Mouse (Mus musculus): ENCODE measurements at regions not wholly inside any gene's neighbourhood (a gene's known extent, or its start where the extent isn't known, plus 50 kb on each side); places are given as distances from the start of the nearest gene placed in this dataset.
A peak's percentile ranks its signal among the peaks of the same experiment; 100 is the strongest.

GRCm38 (mm10) chr4:55663856-55664255 is 131.6 kb upstream of the Klf4 start:
- H3K27ac ChIP-seq (ENCODE audit: low read depth, low read length) = no peak overlapping the region
- no peak overlapping the region for H3K4me3 ChIP-seq (ENCODE audit: low read depth, low read length)
- DNase-seq (ENCODE audit: low spot score) (no peak), ATAC-seq (ENCODE audit: low FRiP score) (no peak)
- no peaks in the 10 kb centered on the region for H3K9me3 ChIP-seq (ENCODE audit: control insufficient read depth, low read length)
- no peaks in the 10 kb centered on the region for H3K4me1 ChIP-seq (replicated peaks; ENCODE audit: control insufficient read depth, insufficient read depth, low read length)
- no peak overlapping the region for H3K4me2 ChIP-seq (replicated peaks; ENCODE audit: low read depth, low read length)
- H3K36me3 ChIP-seq (ENCODE audit: control insufficient read depth, insufficient read depth, low read length) = no peaks in the 10 kb centered on the region
- H3K9ac ChIP-seq (ENCODE audit: low read depth, low read length) = no peak overlapping the region
- WGBS = 29% methylated on average over 5 of the region's 5 CpGs
- H3K27me3 ChIP-seq (ENCODE audit: control insufficient read depth, insufficient read depth, low read length) = no peaks in the 10 kb centered on the region

- 73% methylated on average over 5 of the region's 5 CpGs for WGBS
- Histone ChIP-seq H3K4me3 (ENCODE audit: low read depth, low read length) (no peak overlapping the region), H3K27ac (ENCODE audit: low read depth, low read length) (no peak overlapping the region), H3K27me3 (ENCODE audit: control insufficient read depth, insufficient read depth, low read length) (no peaks in the 10 kb centered on the region), H3K36me3 (ENCODE audit: control insufficient read depth, insufficient read depth, low read length) (no peaks in the 10 kb centered on the region), H3K9me3 (ENCODE audit: control insufficient read depth, low read length) (no peaks in the 10 kb centered on the region), H3K9ac (ENCODE audit: low read depth, low read length) (no peak overlapping the region), H3K4me1 (replicated peaks; ENCODE audit: control insufficient read depth, insufficient read depth, low read length) (no peaks in the 10 kb centered on the region), H3K4me2 (replicated peaks; ENCODE audit: low read depth, low read length) (no peak overlapping the region)
- ATAC-seq (ENCODE audit: low FRiP score) (no peak), DNase-seq (ENCODE audit: low spot score) (no peak)
These were observed 129.8 kb upstream of the Klf4 start for GRCm38 (mm10) chr4:55662041-55662440.

- WGBS = 92% methylated on average over 6 of the region's 6 CpGs
- H3K27ac ChIP-seq (ENCODE audit: low read depth, low read length) = no peak overlapping the region
- no peak overlapping the region for H3K9ac ChIP-seq (ENCODE audit: low read depth, low read length)
- no peaks in the 10 kb centered on the region for H3K27me3 ChIP-seq (ENCODE audit: control insufficient read depth, insufficient read depth, low read length)
- no peaks in the 10 kb centered on the region for H3K36me3 ChIP-seq (ENCODE audit: control insufficient read depth, insufficient read depth, low read length)
- no peaks in the 10 kb centered on the region for H3K9me3 ChIP-seq (ENCODE audit: control insufficient read depth, low read length)
- ATAC-seq (ENCODE audit: low FRiP score) (no peak), DNase-seq (ENCODE audit: low spot score) (no peak)
- H3K4me1 ChIP-seq (replicated peaks; ENCODE audit: control insufficient read depth, insufficient read depth, low read length) = no peaks in the 10 kb centered on the region
- no peak overlapping the region for H3K4me2 ChIP-seq (replicated peaks; ENCODE audit: low read depth, low read length)
- H3K4me3 ChIP-seq (ENCODE audit: low read depth, low read length) = no peak overlapping the region
These were observed 126.6 kb upstream of the Klf4 start for GRCm38 (mm10) chr4:55658904-55659303.

GRCm38 (mm10) chr4:55655329-55655728 is 123.1 kb upstream of the Klf4 start:
- Histone ChIP-seq H3K4me1 (replicated peaks; ENCODE audit: control insufficient read depth, insufficient read depth, low read length) (no peaks in the 10 kb centered on the region; the same call in none of the 2 replicates), H3K4me2 (replicated peaks; ENCODE audit: low read depth, low read length) (no peak overlapping the region), H3K4me3 (ENCODE audit: low read depth, low read length) (no peak overlapping the region), H3K36me3 (ENCODE audit: control insufficient read depth, insufficient read depth, low read length) (no peaks in the 10 kb centered on the region), H3K27me3 (ENCODE audit: control insufficient read depth, insufficient read depth, low read length) (peaks cover 4% of the 10 kb centered on the region; the same call in 1 of the 2 replicates), H3K9ac (ENCODE audit: low read depth, low read length) (no peak overlapping the region), H3K27ac (ENCODE audit: low read depth, low read length) (no peak overlapping the region), H3K9me3 (ENCODE audit: control insufficient read depth, low read length) (no peaks in the 10 kb centered on the region)
- ATAC-seq (ENCODE audit: low FRiP score) (no peak), DNase-seq (ENCODE audit: low spot score) (no peak)
- WGBS = 81% methylated on average over 2 of the region's 2 CpGs

GRCm38 (mm10) chr4:55652628-55653027 is 120.4 kb upstream of the Klf4 start:
- H3K27me3 ChIP-seq (ENCODE audit: control insufficient read depth, insufficient read depth, low read length) = peaks cover 6% of the 10 kb centered on the region; the same call in 1 of the 2 replicates

GRCm38 (mm10) chr4:55651811-55652410 is 119.6 kb upstream of the Klf4 start:
- DNase-seq (ENCODE audit: low spot score) = peak; percentile 44
- peaks cover 6% of the 10 kb centered on the region; the same call in 1 of the 2 replicates for H3K27me3 ChIP-seq (ENCODE audit: control insufficient read depth, insufficient read depth, low read length)
- peak overlapping the region; percentile 71 for H3K4me2 ChIP-seq (replicated peaks; ENCODE audit: low read depth, low read length)
- peak overlapping the region; percentile 75; the same call in 1 of the 2 replicates for H3K27ac ChIP-seq (ENCODE audit: low read depth, low read length)
- no peaks in the 10 kb centered on the region for H3K9me3 ChIP-seq (ENCODE audit: control insufficient read depth, low read length)
- peak overlapping the region; percentile 57 for H3K4me3 ChIP-seq (ENCODE audit: low read depth, low read length)
- 11% methylated on average over 12 of the region's 12 CpGs for WGBS
- H3K36me3 ChIP-seq (ENCODE audit: control insufficient read depth, insufficient read depth, low read length) = no peaks in the 10 kb centered on the region
- peak overlapping the region; percentile 87 for H3K9ac ChIP-seq (ENCODE audit: low read depth, low read length)
- H3K4me1 ChIP-seq (replicated peaks; ENCODE audit: control insufficient read depth, insufficient read depth, low read length) = no peaks in the 10 kb centered on the region; the same call in none of the 2 replicates
- ATAC-seq (ENCODE audit: low FRiP score) = peak; percentile 10; the same call in 1 of the 2 replicates

More at GRCm38 (mm10) chr4:55652628-55653027, 120.4 kb upstream of the Klf4 start:
- ATAC-seq (ENCODE audit: low FRiP score) = no peak
- H3K36me3 ChIP-seq (ENCODE audit: control insufficient read depth, insufficient read depth, low read length) = no peaks in the 10 kb centered on the region
- no peak for DNase-seq (ENCODE audit: low spot score)
- H3K4me3 ChIP-seq (ENCODE audit: low read depth, low read length) = no peak overlapping the region
- no peak overlapping the region for H3K4me2 ChIP-seq (replicated peaks; ENCODE audit: low read depth, low read length)
- no peaks in the 10 kb centered on the region; the same call in none of the 2 replicates for H3K4me1 ChIP-seq (replicated peaks; ENCODE audit: control insufficient read depth, insufficient read depth, low read length)
- H3K9me3 ChIP-seq (ENCODE audit: control insufficient read depth, low read length) = no peaks in the 10 kb centered on the region
- no peak overlapping the region for H3K9ac ChIP-seq (ENCODE audit: low read depth, low read length)
- WGBS = 72% methylated on average over 5 of the region's 5 CpGs
- H3K27ac ChIP-seq (ENCODE audit: low read depth, low read length) = no peak overlapping the region

- ATAC-seq (ENCODE audit: low FRiP score) (peak; percentile 91), DNase-seq (ENCODE audit: low spot score) (peak; percentile 81)
- Histone ChIP-seq H3K4me1 (replicated peaks; ENCODE audit: control insufficient read depth, insufficient read depth, low read length) (no peaks in the 10 kb centered on the region; the same call in none of the 2 replicates), H3K4me2 (replicated peaks; ENCODE audit: low read depth, low read length) (peak overlapping the region; percentile 71), H3K4me3 (ENCODE audit: low read depth, low read length) (peak overlapping the region; percentile 57), H3K36me3 (ENCODE audit: control insufficient read depth, insufficient read depth, low read length) (no peaks in the 10 kb centered on the region), H3K27me3 (ENCODE audit: control insufficient read depth, insufficient read depth, low read length) (peaks cover 6% of the 10 kb centered on the region; the same call in 1 of the 2 replicates), H3K27ac (ENCODE audit: low read depth, low read length) (peak overlapping the region; percentile 75), H3K9ac (ENCODE audit: low read depth, low read length) (peak overlapping the region; percentile 87), H3K9me3 (ENCODE audit: control insufficient read depth, low read length) (no peaks in the 10 kb centered on the region)
- under 1% methylated on average over 56 of the region's 56 CpGs for WGBS
These were observed 118.9 kb upstream of the Klf4 start for GRCm38 (mm10) chr4:55651051-55651763.

GRCm38 (mm10) chr4:55650186-55650585 is 117.9 kb upstream of the Klf4 start:
- peak overlapping the region; percentile 87; the same call in 1 of the 2 replicates for H3K9ac ChIP-seq (ENCODE audit: low read depth, low read length)
- peaks cover 6% of the 10 kb centered on the region; the same call in 1 of the 2 replicates for H3K27me3 ChIP-seq (ENCODE audit: control insufficient read depth, insufficient read depth, low read length)
- DNase-seq (ENCODE audit: low spot score) (peak; percentile 7), ATAC-seq (ENCODE audit: low FRiP score) (no peak; the same call in 1 of the 2 replicates)
- H3K27ac ChIP-seq (ENCODE audit: low read depth, low read length) = no peak overlapping the region
- 64% methylated on average over 7 of the region's 7 CpGs for WGBS
- H3K4me2 ChIP-seq (replicated peaks; ENCODE audit: low read depth, low read length) = no peak overlapping the region
- no peaks in the 10 kb centered on the region for H3K36me3 ChIP-seq (ENCODE audit: control insufficient read depth, insufficient read depth, low read length)
- no peak overlapping the region for H3K4me3 ChIP-seq (ENCODE audit: low read depth, low read length)
- H3K9me3 ChIP-seq (ENCODE audit: control insufficient read depth, low read length) = no peaks in the 10 kb centered on the region
- no peaks in the 10 kb centered on the region; the same call in none of the 2 replicates for H3K4me1 ChIP-seq (replicated peaks; ENCODE audit: control insufficient read depth, insufficient read depth, low read length)
